Mouse (Mus musculus): Measurements from ENCODE around the gene D130043K22Rik. TPM values are rescaled to one million over a fixed set of nuclear protein-coding genes. Genes with fewer than 3 reads are reported as not detected.
A peak's percentile ranks its signal among the peaks of the same experiment; 100 is the strongest.

D130043K22Rik gene
- total RNA-seq, 2 experiments from 2014 or later = 0.05 TPM; not detected in 1

GRCm38 (mm10) chr13:24893880-24894279 lies 48.9 kb downstream of the D130043K22Rik start:
- no peak for DNase-seq

GRCm38 (mm10) chr13:24901916-24902315 lies 57.0 kb downstream of the D130043K22Rik start:
- DNase-seq = no peak

GRCm38 (mm10) chr13:24903412-24903811 lies 58.5 kb downstream of the D130043K22Rik start:
- peak; percentile 46 to 66 for DNase-seq

- no peak for DNase-seq
These were observed 60.5 kb downstream of the D130043K22Rik start for GRCm38 (mm10) chr13:24905422-24905821.

GRCm38 (mm10) chr13:24906831-24907570 lies 62.1 kb downstream of the D130043K22Rik start:
- no peak for DNase-seq

GRCm38 (mm10) chr13:24909112-24909511 lies 64.2 kb downstream of the D130043K22Rik start:
- no peak for DNase-seq

- no peak for DNase-seq
These were observed 68.6 kb downstream of the D130043K22Rik start for GRCm38 (mm10) chr13:24913576-24913975.

- DNase-seq = no peak
These were observed 70.0 kb downstream of the D130043K22Rik start for GRCm38 (mm10) chr13:24914915-24915314.

- no peak for DNase-seq
These were observed 70.9 kb downstream of the D130043K22Rik start for GRCm38 (mm10) chr13:24915831-24916230.

GRCm38 (mm10) chr13:24920333-24920977 lies 75.5 kb downstream of the D130043K22Rik start:
- peak; percentile 49 to 74 for DNase-seq

- no peak for DNase-seq
These were observed 76.3 kb downstream of the D130043K22Rik start for GRCm38 (mm10) chr13:24921281-24921680.

GRCm38 (mm10) chr13:24923991-24924390 lies 79.1 kb downstream of the D130043K22Rik start:
- no peak for DNase-seq

- DNase-seq = no peak
These were observed 85.7 kb downstream of the D130043K22Rik start for GRCm38 (mm10) chr13:24930591-24930990.

GRCm38 (mm10) chr13:24933199-24933598 lies 88.3 kb downstream of the D130043K22Rik start:
- no peak for DNase-seq

- DNase-seq = no peak
These were observed 91.8 kb downstream of the D130043K22Rik start for GRCm38 (mm10) chr13:24936772-24937107.

- DNase-seq = peak; percentile 83 to 86
These were observed 92.3 kb downstream of the D130043K22Rik start, which contains the start of gene Aldh5a1 for GRCm38 (mm10) chr13:24937108-24937838. Gene Aldh5a1 (minus strand): TSS chr13:24937661.

GRCm38 (mm10) chr13:24937839-24938166 lies 92.9 kb downstream of the D130043K22Rik start:
- DNase-seq = no peak

GRCm38 (mm10) chr13:24938683-24939082 lies 93.7 kb downstream of the D130043K22Rik start:
- DNase-seq = peak; percentile 80 to 88

GRCm38 (mm10) chr13:24939472-24939871 lies 94.5 kb downstream of the D130043K22Rik start:
- no peak for DNase-seq

GRCm38 (mm10) chr13:24942512-24943282 lies 97.8 kb downstream of the D130043K22Rik start, which contains the start of gene Gpld1:
Gene Gpld1 (plus strand): TSS chr13:24943152.
- no peak for DNase-seq

- DNase-seq = no peak
These were observed 98.4 kb downstream of the D130043K22Rik start for GRCm38 (mm10) chr13:24943303-24943702.

- no peak for DNase-seq
These were observed 100.6 kb downstream of the D130043K22Rik start for GRCm38 (mm10) chr13:24945567-24945966.

Data from heart, adult 18-20 months (tissue).